Mouse (Mus musculus): ENCODE results near the gene Eogt. TPM values are rescaled to one million over a fixed set of nuclear protein-coding genes. Genes with fewer than 3 reads are reported as not detected.

Eogt gene
- total and polyA plus RNA-seq, 3 experiments: 8.7 to 16.1 (median 12.5) TPM

- H3K36me3 ChIP-seq (ENCODE audit: control insufficient read depth, insufficient read depth, low read length): no peaks in the 10 kb centered on the region; the same call in 1 of the 2 replicates
- intact Hi-C loops (cut with DNase I): no loop called here
- WGBS: 93% methylated on average over 5 of the region's 5 CpGs
These were observed 16.2 kb downstream of the Eogt start for GRCm38 (mm10) chr6:97132707-97133303.

DNA sequence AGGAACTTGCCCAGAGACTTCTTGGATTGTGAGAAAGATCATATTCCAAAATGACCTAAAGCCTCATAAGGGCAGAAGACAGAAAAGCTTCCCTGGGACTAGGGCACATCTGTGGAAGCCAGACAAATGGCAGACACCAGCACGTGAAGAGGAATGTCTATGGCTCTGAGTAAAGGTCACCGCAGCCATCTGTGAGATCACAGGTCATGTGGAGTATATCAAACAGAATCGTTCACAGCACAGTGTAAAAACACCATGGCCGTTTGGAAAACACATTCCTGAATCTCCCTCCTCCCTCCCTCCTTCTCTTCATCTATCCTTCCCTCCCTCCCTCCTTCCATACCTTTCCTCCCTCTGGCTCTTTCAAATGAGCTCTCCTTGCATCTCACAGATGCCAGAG, 17.2 kb downstream of the Eogt start:
- no peak overlapping the region for H3K27ac ChIP-seq
- TF ChIP-seq EP300 (IDR thresholded peaks at IDR 0.05; ENCODE audit: insufficient read depth, low read depth, low read length) (no peak), CTCF (IDR thresholded peaks at IDR 0.05) (no peak), POLR2A (IDR thresholded peaks at IDR 0.05; ENCODE audit: insufficient read depth, low read depth, low read length) (no peak)
- no peak overlapping the region for H3K4me3 ChIP-seq
- H3K9ac ChIP-seq (ENCODE audit: low read depth, low read length): no peak overlapping the region
- no peaks in the 10 kb centered on the region for H3K27me3 ChIP-seq (ENCODE audit: control insufficient read depth, insufficient read depth, low read length)
- intact Hi-C loops (cut with DNase I): no loop called here
- no peaks in the 10 kb centered on the region; the same call in 1 of the 2 replicates for H3K36me3 ChIP-seq (ENCODE audit: control insufficient read depth, insufficient read depth, low read length)
- DNase-seq: no peak
- WGBS: 50% methylated on average over 4 of the region's 4 CpGs
- no peaks in the 10 kb centered on the region for H3K4me1 ChIP-seq (ENCODE audit: control insufficient read depth, insufficient read depth, low read length)
- no peaks in the 10 kb centered on the region for H3K79me2 ChIP-seq (replicated peaks; ENCODE audit: control insufficient read depth, insufficient read depth, low read length)

More at GRCm38 (mm10) chr6:97132707-97133303, 16.2 kb downstream of the Eogt start:
- Histone ChIP-seq H3K4me1 (ENCODE audit: control insufficient read depth, insufficient read depth, low read length) (no peaks in the 10 kb centered on the region), H3K27ac (no peak overlapping the region), H3K79me2 (replicated peaks; ENCODE audit: control insufficient read depth, insufficient read depth, low read length) (no peaks in the 10 kb centered on the region), H3K9ac (ENCODE audit: low read depth, low read length) (no peak overlapping the region), H3K27me3 (ENCODE audit: control insufficient read depth, insufficient read depth, low read length) (no peaks in the 10 kb centered on the region), H3K4me3 (no peak overlapping the region)
- TF ChIP-seq POLR2A (IDR thresholded peaks at IDR 0.05; ENCODE audit: insufficient read depth, low read depth, low read length) (no peak), CTCF (IDR thresholded peaks at IDR 0.05) (no peak), EP300 (IDR thresholded peaks at IDR 0.05; ENCODE audit: insufficient read depth, low read depth, low read length) (no peak)
- no peak for DNase-seq

DNA sequence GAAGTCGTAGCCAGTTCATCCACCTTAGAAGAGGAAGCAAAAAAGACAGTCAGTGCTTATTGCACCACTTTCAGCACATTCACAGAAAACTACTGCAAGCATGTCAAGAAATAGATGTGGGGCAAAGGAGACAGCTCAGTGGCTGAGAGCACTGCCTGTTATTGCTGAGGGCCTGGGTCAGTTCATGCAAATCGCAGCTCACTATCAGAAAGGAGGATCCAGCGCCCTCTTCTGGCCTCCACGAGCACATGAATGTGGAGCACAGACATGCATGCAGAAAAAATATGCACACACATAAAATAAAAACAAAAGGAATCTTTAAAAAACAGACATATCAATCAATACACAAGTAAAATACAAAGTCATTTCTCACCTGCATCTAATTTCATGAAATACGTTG, 18.0 kb downstream of the Eogt start:
- H3K9ac ChIP-seq (ENCODE audit: low read depth, low read length): no peak overlapping the region
- no peaks in the 10 kb centered on the region for H3K27me3 ChIP-seq (ENCODE audit: control insufficient read depth, insufficient read depth, low read length)
- WGBS: 84% methylated on average over 5 of the region's 5 CpGs
- TF ChIP-seq POLR2A (IDR thresholded peaks at IDR 0.05; ENCODE audit: insufficient read depth, low read depth, low read length): no peak
- TF ChIP-seq CTCF (IDR thresholded peaks at IDR 0.05): peak; percentile 25; the same call in 1 of the 2 replicates
- TF ChIP-seq EP300 (IDR thresholded peaks at IDR 0.05; ENCODE audit: insufficient read depth, low read depth, low read length): no peak
- H3K27ac ChIP-seq: no peak overlapping the region
- no peaks in the 10 kb centered on the region for H3K4me1 ChIP-seq (ENCODE audit: control insufficient read depth, insufficient read depth, low read length)
- H3K4me3 ChIP-seq: no peak overlapping the region
- no peak for DNase-seq
- no peaks in the 10 kb centered on the region; the same call in 1 of the 2 replicates for H3K79me2 ChIP-seq (replicated peaks; ENCODE audit: control insufficient read depth, insufficient read depth, low read length)
- H3K36me3 ChIP-seq (ENCODE audit: control insufficient read depth, insufficient read depth, low read length): no peaks in the 10 kb centered on the region; the same call in 1 of the 2 replicates
- intact Hi-C loops (cut with DNase I): no loop called here

DNA sequence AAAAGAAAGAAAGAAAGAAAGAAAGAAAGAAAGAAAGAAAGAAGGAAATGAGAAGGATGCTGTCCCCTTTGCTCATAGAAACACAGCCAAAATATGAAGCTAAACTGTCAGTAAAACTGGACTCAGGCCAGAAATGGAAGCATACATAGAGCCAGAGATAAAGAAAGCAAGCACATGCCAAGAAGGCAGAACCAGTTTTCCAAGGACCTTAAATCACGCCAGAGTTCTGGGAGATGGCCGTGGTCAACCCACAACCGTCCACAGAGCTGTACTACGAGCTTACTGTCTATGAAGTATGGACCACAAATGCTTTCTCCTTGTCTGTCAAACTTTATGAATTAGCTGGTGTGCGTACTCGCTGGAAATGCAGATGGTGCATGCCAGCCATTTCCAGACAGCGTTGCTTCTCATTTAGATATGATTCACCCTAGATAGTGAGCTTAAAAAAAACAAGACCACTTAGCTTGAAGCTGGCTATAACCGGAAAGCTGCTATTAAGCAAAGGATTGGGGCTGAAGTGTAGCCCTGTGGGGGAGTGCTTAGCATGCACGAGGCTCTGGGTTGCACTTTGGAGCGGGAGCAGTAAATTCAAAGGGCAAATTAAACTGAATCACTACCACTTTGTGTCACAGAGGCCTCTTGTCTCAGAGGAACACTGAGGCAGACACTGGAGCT, 24.5 kb downstream of the Eogt start:
- Histone ChIP-seq H3K4me1 (ENCODE audit: control insufficient read depth, insufficient read depth, low read length) (no peaks in the 10 kb centered on the region), H3K36me3 (ENCODE audit: control insufficient read depth, insufficient read depth, low read length) (no peaks in the 10 kb centered on the region), H3K4me3 (no peak overlapping the region), H3K79me2 (replicated peaks; ENCODE audit: control insufficient read depth, insufficient read depth, low read length) (no peaks in the 10 kb centered on the region; the same call in 1 of the 2 replicates), H3K9ac (ENCODE audit: low read depth, low read length) (no peak overlapping the region), H3K27me3 (ENCODE audit: control insufficient read depth, insufficient read depth, low read length) (no peaks in the 10 kb centered on the region), H3K27ac (no peak overlapping the region)
- 53% methylated on average over 10 of the region's 10 CpGs for WGBS
- no peak for DNase-seq
- TF ChIP-seq EP300 (IDR thresholded peaks at IDR 0.05; ENCODE audit: insufficient read depth, low read depth, low read length) (no peak), CTCF (IDR thresholded peaks at IDR 0.05) (no peak), POLR2A (IDR thresholded peaks at IDR 0.05; ENCODE audit: insufficient read depth, low read depth, low read length) (no peak)
- intact Hi-C loops (cut with DNase I): no loop called here

DNA sequence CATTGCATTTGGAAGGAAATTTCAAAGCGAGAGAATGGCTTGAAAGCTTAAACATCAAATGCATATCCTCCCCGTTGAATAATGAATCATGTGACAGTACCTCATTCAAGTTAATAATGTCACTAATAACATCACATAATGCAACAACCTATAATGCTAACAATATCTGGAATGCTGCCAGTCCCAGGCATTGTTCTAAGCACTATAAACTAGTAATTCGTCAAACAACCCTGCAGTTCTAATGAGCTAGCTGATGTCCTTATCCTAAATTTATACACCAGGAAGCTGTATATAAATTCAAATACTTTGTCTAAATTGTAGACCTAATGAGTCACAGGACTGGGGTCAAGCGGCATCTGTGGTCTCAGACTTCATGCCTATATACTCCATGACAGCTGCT, 28.1 kb downstream of the Eogt start:
- H3K36me3 ChIP-seq (ENCODE audit: control insufficient read depth, insufficient read depth, low read length): no peaks in the 10 kb centered on the region
- intact Hi-C loops (cut with DNase I): no loop called here
- WGBS: 66% methylated on average over 4 of the region's 4 CpGs

GRCm38 (mm10) chr6:97118327-97118726, 30.7 kb downstream of the Eogt start:
- Histone ChIP-seq H3K4me1 (ENCODE audit: control insufficient read depth, insufficient read depth, low read length) (no peaks in the 10 kb centered on the region), H3K79me2 (replicated peaks; ENCODE audit: control insufficient read depth, insufficient read depth, low read length) (no peaks in the 10 kb centered on the region), H3K27ac (no peak overlapping the region), H3K9ac (ENCODE audit: low read depth, low read length) (no peak overlapping the region), H3K4me3 (no peak overlapping the region), H3K36me3 (ENCODE audit: control insufficient read depth, insufficient read depth, low read length) (no peaks in the 10 kb centered on the region), H3K27me3 (ENCODE audit: control insufficient read depth, insufficient read depth, low read length) (no peaks in the 10 kb centered on the region)
- intact Hi-C loops (cut with DNase I): no loop called here
- WGBS: 95% methylated on average over 3 of the region's 3 CpGs
- no peak for DNase-seq
- TF ChIP-seq EP300 (IDR thresholded peaks at IDR 0.05; ENCODE audit: insufficient read depth, low read depth, low read length) (no peak), POLR2A (IDR thresholded peaks at IDR 0.05; ENCODE audit: insufficient read depth, low read depth, low read length) (no peak), CTCF (IDR thresholded peaks at IDR 0.05) (no peak)

More for the DNA sequence above, 28.1 kb downstream of the Eogt start:
- Histone ChIP-seq H3K27ac (no peak overlapping the region), H3K79me2 (replicated peaks; ENCODE audit: control insufficient read depth, insufficient read depth, low read length) (no peaks in the 10 kb centered on the region), H3K4me1 (ENCODE audit: control insufficient read depth, insufficient read depth, low read length) (no peaks in the 10 kb centered on the region), H3K9ac (ENCODE audit: low read depth, low read length) (no peak overlapping the region), H3K4me3 (no peak overlapping the region), H3K27me3 (ENCODE audit: control insufficient read depth, insufficient read depth, low read length) (no peaks in the 10 kb centered on the region)
- TF ChIP-seq EP300 (IDR thresholded peaks at IDR 0.05; ENCODE audit: insufficient read depth, low read depth, low read length): no peak
- TF ChIP-seq POLR2A (IDR thresholded peaks at IDR 0.05; ENCODE audit: insufficient read depth, low read depth, low read length): no peak
- no peak for TF ChIP-seq CTCF (IDR thresholded peaks at IDR 0.05)
- DNase-seq: no peak

Data from heart, adult 2 months (tissue).